Mouse (Mus musculus): ENCODE data around the gene Naglu. TPM values are rescaled to one million over a fixed set of nuclear protein-coding genes. Genes with fewer than 3 reads are reported as not detected.
"Not testable (repeated sequence)": the region's sequence is repeated elsewhere in the genome, so short reads cannot be mapped to it uniquely, and the experiment has no call there.

Gene Naglu
- polyA plus RNA-seq, 1 experiment from 2014 or later, result 18.9 TPM

DNA sequence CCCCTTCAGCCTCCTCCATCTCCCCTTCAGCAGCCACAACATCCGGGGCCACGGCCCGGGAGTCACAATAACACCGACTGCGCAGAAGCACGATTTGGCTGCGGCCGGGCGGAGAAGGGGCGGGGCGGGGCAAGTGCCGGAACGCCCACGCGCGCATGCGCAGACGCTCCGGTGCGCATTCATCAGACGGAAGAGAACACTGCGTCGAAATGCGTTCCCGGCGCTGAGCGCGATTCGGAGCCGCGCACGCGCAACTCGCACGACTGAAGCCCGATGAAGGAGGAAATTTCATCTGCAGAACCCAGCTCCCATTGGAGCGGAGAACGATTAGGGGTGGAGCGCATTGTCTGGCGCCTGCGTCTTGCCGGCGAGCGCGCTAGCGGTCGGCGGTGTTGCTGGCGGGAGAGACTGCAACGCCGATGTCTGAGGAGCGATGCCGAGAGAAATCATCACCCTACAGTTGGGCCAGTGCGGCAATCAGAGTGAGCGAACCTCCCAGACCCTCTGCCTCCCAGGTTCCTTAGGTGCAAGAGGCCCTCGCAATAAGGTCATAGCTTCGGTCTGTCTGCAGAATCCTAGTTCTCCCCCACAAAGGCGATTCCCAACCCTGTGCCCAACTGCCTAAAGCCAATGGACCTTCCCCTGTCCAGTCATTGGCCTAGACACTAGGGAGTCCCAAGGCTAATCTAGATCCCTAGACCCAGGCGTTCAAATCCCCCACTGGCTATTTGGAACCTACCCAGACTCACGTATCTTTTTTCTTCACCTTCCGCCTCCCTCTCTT lies 50.1 kb downstream of the Naglu start, which contains the start of the genes Retreg3 and Tubg1:
Gene Retreg3 (minus strand): TSS at position 133 of the 784 bp plus-strand sequence.
Gene Tubg1 (plus strand): TSS at position 178 of the 784 bp plus-strand sequence.
- peak within 1 kb of the TSS; percentile 80 for H3K4me3 ChIP-seq (ENCODE audit: low read depth, low read length)
- DNase-seq (ENCODE audit: low spot score) (peak; percentile 100), ATAC-seq (peak; percentile 96)
- WGBS, result 2% methylated on average over 61 of the region's 61 CpGs
- peak within 1 kb of the TSS; percentile 87 for H3K4me2 ChIP-seq (replicated peaks; ENCODE audit: low read depth, low read length)
- peak within 1 kb of the TSS; percentile 88 for H3K9ac ChIP-seq (replicated peaks; ENCODE audit: low read depth)
- H3K36me3 ChIP-seq (ENCODE audit: insufficient read depth, low read length), result no peaks in the 10 kb centered on the region
- no peaks in the 10 kb centered on the region for H3K27me3 ChIP-seq (replicated peaks; ENCODE audit: insufficient read depth, low read length)
- TF ChIP-seq EP300 (IDR thresholded peaks at IDR 0.05) (no peak), CTCF (IDR thresholded peaks at IDR 0.05) (no peak)
- peaks cover 16% of the 10 kb centered on the region; the same call in 1 of the 2 replicates for H3K4me1 ChIP-seq (ENCODE audit: insufficient read depth, low read depth, low read length)
- peak within 1 kb of the TSS; percentile 89 for H3K27ac ChIP-seq (ENCODE audit: low read length)
- H3K9me3 ChIP-seq (ENCODE audit: low read length), result no peaks in the 10 kb centered on the region

DNA sequence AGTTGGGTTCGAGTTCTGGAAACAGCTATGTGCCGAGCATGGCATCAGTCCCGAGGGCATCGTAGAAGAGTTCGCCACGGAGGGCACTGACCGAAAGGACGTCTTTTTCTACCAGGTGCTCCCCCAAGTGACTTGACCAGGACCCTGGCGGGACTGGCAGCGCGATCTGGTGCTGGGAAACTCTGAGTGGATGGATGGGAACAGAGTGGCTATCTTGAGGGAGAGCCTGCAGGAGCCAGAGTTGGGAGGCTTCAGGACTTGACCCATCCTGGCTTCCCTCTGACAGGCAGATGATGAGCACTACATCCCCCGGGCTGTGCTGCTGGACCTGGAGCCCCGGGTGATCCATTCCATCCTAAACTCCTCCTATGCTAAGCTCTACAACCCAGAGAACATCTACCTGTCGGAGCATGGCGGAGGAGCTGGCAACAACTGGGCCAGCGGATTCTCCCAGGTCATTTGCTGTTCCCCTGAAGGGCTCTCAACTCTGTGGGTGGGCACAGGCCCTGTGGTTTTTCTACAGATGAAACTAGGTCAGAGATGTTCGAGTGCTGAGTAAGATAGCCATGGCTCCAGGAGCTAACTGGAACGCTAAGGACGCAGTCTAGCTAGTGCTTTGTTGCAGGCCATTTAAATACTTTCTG lies 50.9 kb downstream of the Naglu start:
- Histone ChIP-seq H3K4me3 (ENCODE audit: low read depth, low read length) (peak overlapping the region; percentile 80), H3K9ac (replicated peaks; ENCODE audit: low read depth) (peak overlapping the region; percentile 37), H3K9me3 (ENCODE audit: low read length) (no peaks in the 10 kb centered on the region), H3K36me3 (ENCODE audit: insufficient read depth, low read length) (no peaks in the 10 kb centered on the region), H3K4me1 (ENCODE audit: insufficient read depth, low read depth, low read length) (peaks cover 16% of the 10 kb centered on the region; the same call in 1 of the 2 replicates), H3K4me2 (replicated peaks; ENCODE audit: low read depth, low read length) (peak overlapping the region; percentile 87), H3K27me3 (replicated peaks; ENCODE audit: insufficient read depth, low read length) (no peaks in the 10 kb centered on the region), H3K27ac (ENCODE audit: low read length) (peak overlapping the region; percentile 75)
- TF ChIP-seq EP300 (IDR thresholded peaks at IDR 0.05) (no peak), CTCF (IDR thresholded peaks at IDR 0.05) (no peak)
- DNase-seq (ENCODE audit: low spot score) (no peak), ATAC-seq (no peak)
- WGBS, result 13% methylated on average over 19 of the region's 19 CpGs

DNA sequence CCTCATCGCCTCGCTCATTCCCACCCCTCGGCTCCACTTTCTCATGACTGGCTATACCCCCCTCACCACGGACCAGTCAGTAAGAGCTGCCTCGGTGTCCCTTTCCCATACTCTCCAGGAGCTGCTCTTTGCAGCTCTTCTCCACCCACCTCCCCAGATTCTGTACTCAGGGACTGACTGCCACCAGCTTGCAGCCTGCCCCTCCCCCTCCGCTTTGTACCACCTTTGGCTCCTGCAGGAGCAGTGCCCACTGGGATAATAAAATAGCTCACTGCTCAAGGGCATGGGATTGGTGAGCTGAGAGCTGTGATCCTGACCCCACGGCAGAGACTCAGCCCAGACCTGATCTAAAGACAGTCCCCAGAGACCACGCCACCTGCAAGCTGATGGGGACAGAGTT lies 54.7 kb downstream of the Naglu start:
- ATAC-seq; H3K36me3 ChIP-seq (ENCODE audit: insufficient read depth, low read length); H3K27ac ChIP-seq (ENCODE audit: low read length); DNase-seq (ENCODE audit: low spot score); H3K4me3 ChIP-seq (ENCODE audit: low read depth, low read length); H3K27me3 ChIP-seq (replicated peaks; ENCODE audit: insufficient read depth, low read length); H3K4me1 ChIP-seq (ENCODE audit: insufficient read depth, low read depth, low read length); H3K9me3 ChIP-seq (ENCODE audit: low read length); H3K9ac ChIP-seq (replicated peaks; ENCODE audit: low read depth); H3K4me2 ChIP-seq (replicated peaks; ENCODE audit: low read depth, low read length): not testable (repeated sequence)
- WGBS, result 89% methylated on average over 8 of the region's 8 CpGs

DNA sequence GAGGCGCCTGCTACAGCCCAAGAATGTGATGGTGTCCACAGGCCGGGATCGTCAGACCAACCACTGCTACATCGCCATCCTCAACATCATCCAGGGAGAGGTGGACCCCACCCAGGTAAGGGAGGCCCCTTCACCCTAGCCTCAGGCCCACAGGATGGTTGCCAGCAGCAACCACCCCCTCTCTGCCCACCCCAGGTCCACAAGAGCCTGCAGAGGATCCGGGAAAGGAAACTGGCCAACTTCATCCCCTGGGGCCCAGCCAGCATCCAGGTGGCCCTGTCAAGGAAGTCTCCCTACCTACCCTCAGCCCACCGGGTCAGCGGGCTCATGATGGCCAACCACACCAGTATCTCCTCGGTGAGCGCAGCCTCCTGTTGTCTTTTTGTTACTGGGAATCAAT lies 55.2 kb downstream of the Naglu start:
- not testable (repeated sequence) for H3K4me3 ChIP-seq (ENCODE audit: low read depth, low read length); H3K9ac ChIP-seq (replicated peaks; ENCODE audit: low read depth); H3K9me3 ChIP-seq (ENCODE audit: low read length); H3K36me3 ChIP-seq (ENCODE audit: insufficient read depth, low read length); ATAC-seq; H3K4me1 ChIP-seq (ENCODE audit: insufficient read depth, low read depth, low read length); DNase-seq (ENCODE audit: low spot score); H3K27ac ChIP-seq (ENCODE audit: low read length); H3K27me3 ChIP-seq (replicated peaks; ENCODE audit: insufficient read depth, low read length); H3K4me2 ChIP-seq (replicated peaks; ENCODE audit: low read depth, low read length)
- 97% methylated on average over 5 of the region's 9 CpGs for WGBS

DNA sequence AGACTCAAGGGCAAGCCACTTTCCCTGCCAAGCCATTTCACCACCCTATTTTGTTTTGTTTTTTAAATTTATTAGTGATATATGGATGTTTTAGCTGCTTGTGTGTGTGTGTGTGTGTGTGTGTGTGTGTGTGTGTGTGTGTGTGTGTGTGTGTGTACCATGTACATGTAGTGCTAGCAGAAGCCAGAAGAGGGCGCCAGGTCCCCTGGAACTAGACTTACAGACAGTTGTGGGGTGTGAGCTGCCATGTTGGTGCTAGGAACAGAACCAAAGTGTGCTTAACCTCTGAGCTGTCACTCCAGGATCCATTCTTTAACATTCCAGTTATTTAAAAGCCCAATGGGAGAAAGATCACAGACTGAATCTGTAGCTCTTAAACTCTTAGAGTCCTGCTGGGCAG lies 57.3 kb downstream of the Naglu start:
- peak; percentile 33; the same call in 1 of the 2 replicates for TF ChIP-seq CTCF (IDR thresholded peaks at IDR 0.05)
- TF ChIP-seq EP300 (IDR thresholded peaks at IDR 0.05), result no peak
- Histone ChIP-seq H3K4me1 (ENCODE audit: insufficient read depth, low read depth, low read length) (no peaks in the 10 kb centered on the region), H3K4me3 (ENCODE audit: low read depth, low read length) (no peak overlapping the region), H3K4me2 (replicated peaks; ENCODE audit: low read depth, low read length) (no peak overlapping the region), H3K36me3 (ENCODE audit: insufficient read depth, low read length) (no peaks in the 10 kb centered on the region; the same call in 1 of the 2 replicates), H3K9me3 (ENCODE audit: low read length) (no peaks in the 10 kb centered on the region), H3K27ac (ENCODE audit: low read length) (no peak overlapping the region), H3K9ac (replicated peaks; ENCODE audit: low read depth) (no peak overlapping the region), H3K27me3 (replicated peaks; ENCODE audit: insufficient read depth, low read length) (no peaks in the 10 kb centered on the region)
- ATAC-seq (no peak), DNase-seq (ENCODE audit: low spot score) (no peak)
- WGBS, result 67% methylated on average over 1 of the region's 1 CpGs

Small RNA genes lying within 50 kb of the gene (microRNA-seq; reads per million reads assigned to microRNA genes)
- gene Mir6928, result 0.73 reads per million

Other genes starting within 250 kb of the Naglu start
- 17.9 and 21.4 TPM in 2 replicates for gene Stat5b, start 219.3 kb upstream of the Naglu start, polyA plus RNA-seq (2015; fragmentation: Nextera tagmentation; extraction: Ambion mirVana)
- gene Stat5a, start 210.7 kb upstream of the Naglu start, polyA plus RNA-seq (2015; fragmentation: Nextera tagmentation; extraction: Ambion mirVana), result 6.2 and 7.1 TPM in 2 replicates
- gene Stat3, start 130.5 kb upstream of the Naglu start, polyA plus RNA-seq (2015; fragmentation: Nextera tagmentation; extraction: Ambion mirVana), result 100 and 120 TPM in 2 replicates
- 692 and 736 TPM in 2 replicates for gene Cavin1, start 99.1 kb upstream of the Naglu start, polyA plus RNA-seq (2015; fragmentation: Nextera tagmentation; extraction: Ambion mirVana)
- 51.3 and 57.2 TPM in 2 replicates for gene Atp6v0a1, start 60.6 kb upstream of the Naglu start, polyA plus RNA-seq (2015; fragmentation: Nextera tagmentation; extraction: Ambion mirVana)
- 0.10 and 0.17 TPM in 2 replicates for gene Hsd17b1, start 8.4 kb downstream of the Naglu start, polyA plus RNA-seq (2015; fragmentation: Nextera tagmentation; extraction: Ambion mirVana)
- 30.5 TPM in 2 replicates for gene Coasy, start 12.6 kb downstream of the Naglu start, polyA plus RNA-seq (2015; fragmentation: Nextera tagmentation; extraction: Ambion mirVana)
- gene Mlx, start 17.3 kb downstream of the Naglu start, polyA plus RNA-seq (2015; fragmentation: Nextera tagmentation; extraction: Ambion mirVana), result 42.5 and 44.5 TPM in 2 replicates
- 9.8 and 10.4 TPM in 2 replicates for gene Psmc3ip, start 25.4 kb downstream of the Naglu start, polyA plus RNA-seq (2015; fragmentation: Nextera tagmentation; extraction: Ambion mirVana)
- gene Retreg3, start 49.9 kb downstream of the Naglu start, polyA plus RNA-seq (2015; fragmentation: Nextera tagmentation; extraction: Ambion mirVana), result 18.8 and 18.9 TPM in 2 replicates
- 25.8 TPM in 2 replicates for gene Tubg1, start 49.9 kb downstream of the Naglu start, polyA plus RNA-seq (2015; fragmentation: Nextera tagmentation; extraction: Ambion mirVana)
- gene Tubg2, start 85.9 kb downstream of the Naglu start, polyA plus RNA-seq (2015; fragmentation: Nextera tagmentation; extraction: Ambion mirVana), result 1.9 and 2.3 TPM in 2 replicates
- 0.24 and 0.56 TPM in 2 replicates for gene Cntnap1, start 100.5 kb downstream of the Naglu start, polyA plus RNA-seq (2015; fragmentation: Nextera tagmentation; extraction: Ambion mirVana)
- 12.3 and 14.2 TPM in 2 replicates for gene Plekhh3, start 101.3 kb downstream of the Naglu start, polyA plus RNA-seq (2015; fragmentation: Nextera tagmentation; extraction: Ambion mirVana)
- gene Ccr10, start 105.4 kb downstream of the Naglu start, polyA plus RNA-seq (2015; fragmentation: Nextera tagmentation; extraction: Ambion mirVana), result 0.06 and 0.20 TPM in 2 replicates
- gene Ezh1, start 156.5 kb downstream of the Naglu start, polyA plus RNA-seq (2015; fragmentation: Nextera tagmentation; extraction: Ambion mirVana), result 17.1 and 17.4 TPM in 2 replicates
- 759 and 834 TPM in 2 replicates for gene Ramp2, start 176.0 kb downstream of the Naglu start, polyA plus RNA-seq (2015; fragmentation: Nextera tagmentation; extraction: Ambion mirVana)
- gene Vps25, start 183.7 kb downstream of the Naglu start, polyA plus RNA-seq (2015; fragmentation: Nextera tagmentation; extraction: Ambion mirVana), result 121 and 133 TPM in 2 replicates
- gene Wnk4, start 190.6 kb downstream of the Naglu start, polyA plus RNA-seq (2015; fragmentation: Nextera tagmentation; extraction: Ambion mirVana), result 10.6 and 14.6 TPM in 2 replicates
- 1.1 TPM in 2 replicates for gene Cntd1, start 209.0 kb downstream of the Naglu start, polyA plus RNA-seq (2015; fragmentation: Nextera tagmentation; extraction: Ambion mirVana)
- gene Coa3, start 209.1 kb downstream of the Naglu start, polyA plus RNA-seq (2015; fragmentation: Nextera tagmentation; extraction: Ambion mirVana), result 159 and 166 TPM in 2 replicates
- gene Becn1, start 232.3 kb downstream of the Naglu start, polyA plus RNA-seq (2015; fragmentation: Nextera tagmentation; extraction: Ambion mirVana), result 149 and 152 TPM in 2 replicates
- gene Psme3, start 246.2 kb downstream of the Naglu start, polyA plus RNA-seq (2015; fragmentation: Nextera tagmentation; extraction: Ambion mirVana), result 44.1 and 47.4 TPM in 2 replicates

Data from lung, postnatal 0 days (tissue).